Mouse (Mus musculus) kidney, adult 2 months (tissue): ENCODE results near the gene Hsd17b11. TPM values are rescaled to one million over a fixed set of nuclear protein-coding genes. Genes with fewer than 3 reads are reported as not detected.

Experiments
- DNase-seq: peaks from one replicate; pipeline ENCODE4 v3.0.0; 2021
- H3K27ac ChIP-seq: fragments of 200-500 bp; 2 replicates; pipeline ENCODE4 v1.5.1; 2012; ENCODE audit warnings: low read depth, low read length, control low read depth, inconsistent platforms; ENCODE audit not compliant: insufficient read depth
- H3K27me3 ChIP-seq: fragments of 200-500 bp; replicated peaks from 2 replicates; pipeline ENCODE4 v1.6.1; 2012; ENCODE audit warnings: mild to moderate bottlenecking, moderate library complexity, low read length, inconsistent platforms; ENCODE audit not compliant: control insufficient read depth, insufficient read depth
- H3K36me3 ChIP-seq: fragments of 200-500 bp; 2 replicates; pipeline ENCODE4 v1.6.1; 2012; ENCODE audit warnings: mild to moderate bottlenecking, moderate library complexity, low read length, inconsistent platforms; ENCODE audit not compliant: control insufficient read depth, insufficient read depth
- H3K4me1 ChIP-seq: fragments of 200-500 bp; 2 replicates; pipeline ENCODE4 v1.6.1; 2011; ENCODE audit warnings: low read length; ENCODE audit not compliant: control insufficient read depth, insufficient read depth
- H3K4me3 ChIP-seq: fragments of 200-500 bp; 2 replicates; pipeline ENCODE4 v1.5.1; 2011; ENCODE audit warnings: mild to moderate bottlenecking, low read depth, low read length, control low read depth; ENCODE audit not compliant: insufficient read depth
- CTCF ChIP-seq: fragments of 200-500 bp; conservative IDR thresholded peaks from 2 replicates; pipeline ENCODE4 v1.5.1; 2011; ENCODE audit warnings: low read depth, mild to moderate bottlenecking, control low read depth, low read length, moderate library complexity, mixed read lengths; ENCODE audit not compliant: insufficient read depth, insufficient read length
- POLR2A ChIP-seq: fragments of 200-500 bp; IDR thresholded peaks from one replicate; pipeline ENCODE4 v1.6.1; 2011; ENCODE audit warnings: low read depth, low read length, control low read depth
- WGBS: fragments of 180-500 bp; shearing (Covaris S2); methylation state at CpG from one replicate; pipeline ENCODE4 v1.1.7; 2018; 5-methylcytosine and 5-hydroxymethylcytosine counted together
- polyA plus RNA-seq: library from polyadenylated mRNA; depleted of rRNA; stranded (reverse); fragments of >200 nt; gene quantifications from 2 replicates; pipeline ENCODE4 v1.2.3, GENCODE M21; 2012

Gene Hsd17b11
- polyA plus RNA-seq, 1 experiment: 64.4 TPM

DNA sequence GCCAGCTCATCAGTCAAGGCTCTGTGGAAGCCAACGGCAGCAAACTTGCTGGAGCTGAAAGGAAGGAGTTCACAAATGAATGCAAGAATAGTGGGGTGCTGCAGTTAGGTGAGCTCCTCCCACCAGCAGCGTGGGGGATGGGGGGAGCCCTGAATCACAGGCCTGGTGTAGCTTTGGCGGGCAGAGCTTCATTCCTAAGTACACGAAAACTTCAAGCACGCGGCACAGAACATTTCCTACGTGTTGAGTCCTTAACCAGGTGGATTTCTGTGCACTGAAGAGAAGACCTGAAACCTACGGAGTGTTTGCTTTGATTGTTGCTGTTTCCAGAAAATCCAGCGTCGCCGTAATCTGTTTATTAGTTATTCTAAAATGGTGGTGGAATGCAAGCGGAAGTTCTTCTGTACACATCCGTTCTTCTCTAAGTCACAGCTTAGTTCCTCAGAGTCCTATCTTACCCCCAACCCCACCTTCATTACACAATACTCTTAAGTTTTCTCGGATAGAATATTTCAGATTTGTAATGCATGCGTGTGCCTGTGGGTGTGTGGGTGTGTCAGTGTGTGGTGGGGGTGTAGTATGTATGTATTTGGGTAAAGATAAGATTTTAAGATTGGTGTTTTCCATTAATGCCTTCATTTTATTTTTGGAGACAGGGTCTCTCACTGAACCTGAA is 18.3 kb downstream of the Hsd17b11 start:
- H3K4me1 ChIP-seq: no peaks in the 10 kb centered on the region; the same call in 1 of the 2 replicates
- no peaks in the 10 kb centered on the region for H3K27me3 ChIP-seq
- TF ChIP-seq CTCF (no peak), POLR2A (no peak)
- WGBS: 60% methylated on average over 15 of the region's 15 CpGs
- H3K4me3 ChIP-seq: no peak overlapping the region
- DNase-seq: no peak
- peaks cover 19% of the 10 kb centered on the region for H3K36me3 ChIP-seq
- no peak overlapping the region for H3K27ac ChIP-seq

DNA sequence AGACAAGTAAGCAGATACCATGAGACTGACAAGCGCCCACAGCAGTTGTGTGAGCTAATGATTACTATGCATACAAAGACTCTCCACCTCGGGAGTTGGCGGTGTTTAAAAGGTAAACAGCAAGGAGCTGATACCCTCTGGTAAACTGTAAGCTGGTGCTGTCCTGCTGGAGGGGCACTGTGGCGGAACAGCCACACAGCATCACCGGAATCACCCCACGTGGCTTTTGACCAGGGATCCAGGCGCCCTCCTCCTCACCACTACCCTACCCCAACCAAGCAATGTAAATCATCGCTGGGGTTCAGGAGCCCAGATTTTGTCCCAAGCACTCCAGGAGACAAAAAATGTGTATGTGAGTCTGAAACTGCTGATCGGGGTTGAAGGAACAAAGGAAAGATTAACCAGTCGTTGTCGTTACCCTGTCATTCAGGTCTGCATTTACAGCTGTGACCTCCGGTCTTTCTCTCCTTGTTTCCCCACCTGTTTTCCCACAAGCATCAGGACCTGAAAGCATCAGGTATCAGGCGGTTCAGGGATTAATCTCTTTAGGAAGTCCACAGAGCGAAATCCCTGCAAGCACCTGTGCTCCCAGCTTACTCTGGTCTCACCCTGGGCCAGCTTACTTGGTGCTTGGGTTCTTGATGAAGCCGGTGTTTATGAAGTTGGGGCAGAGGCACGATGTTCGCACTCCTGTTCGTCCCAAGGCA is 19.0 kb downstream of the Hsd17b11 start:
- Histone ChIP-seq H3K27ac (no peak overlapping the region), H3K36me3 (peaks cover 16% of the 10 kb centered on the region), H3K4me3 (no peak overlapping the region), H3K4me1 (no peaks in the 10 kb centered on the region; the same call in 1 of the 2 replicates), H3K27me3 (no peaks in the 10 kb centered on the region)
- no peak for DNase-seq
- 49% methylated on average over 18 of the region's 18 CpGs for WGBS
- no peak for TF ChIP-seq CTCF
- TF ChIP-seq POLR2A: no peak

DNA sequence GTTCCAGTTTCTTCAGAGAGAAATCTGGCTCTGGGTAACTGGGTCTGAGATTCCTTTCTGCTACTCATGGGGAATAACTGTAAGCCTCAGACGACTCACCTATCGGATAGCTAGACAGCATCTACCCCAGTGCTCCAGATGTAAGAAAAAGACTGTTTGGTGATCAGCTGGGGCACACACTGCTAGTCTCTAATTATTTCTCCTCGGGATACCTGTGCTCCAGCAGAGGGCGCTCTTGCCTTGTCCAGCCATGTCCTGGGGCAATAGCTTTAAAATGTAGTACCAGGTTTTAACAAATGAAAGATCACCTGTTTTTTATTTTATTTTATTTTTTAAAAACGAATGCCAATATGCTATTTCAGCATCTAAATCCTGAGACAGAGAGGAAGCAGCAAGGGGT is 22.0 kb downstream of the Hsd17b11 start:
- Histone ChIP-seq H3K27me3 (no peaks in the 10 kb centered on the region), H3K4me3 (no peak overlapping the region), H3K27ac (no peak overlapping the region), H3K36me3 (peaks cover 13% of the 10 kb centered on the region), H3K4me1 (no peaks in the 10 kb centered on the region; the same call in 1 of the 2 replicates)
- 3% methylated on average over 5 of the region's 5 CpGs for WGBS
- peak; percentile 82 for DNase-seq
- TF ChIP-seq POLR2A: no peak
- TF ChIP-seq CTCF: peak; percentile 93

DNA sequence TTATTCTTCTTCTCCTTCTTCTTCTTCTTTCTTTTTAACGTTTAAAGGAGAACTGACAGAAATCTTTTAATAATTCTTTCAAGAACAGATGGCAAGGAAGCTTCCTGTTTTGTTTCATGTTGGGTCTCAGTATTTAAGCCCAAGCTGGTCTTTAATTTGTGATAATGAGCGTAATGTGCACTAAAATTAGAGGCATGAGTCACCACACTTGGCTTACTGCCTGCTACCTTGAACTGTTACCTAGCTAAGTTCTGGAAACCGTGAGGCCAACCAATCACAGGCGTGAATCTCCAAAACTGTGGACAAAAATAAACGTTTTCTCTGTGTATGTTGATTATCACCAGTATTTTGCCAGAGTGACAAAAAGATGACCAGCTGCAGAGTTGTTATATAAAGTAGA is 23.0 kb downstream of the Hsd17b11 start:
- H3K4me1 ChIP-seq: no peaks in the 10 kb centered on the region; the same call in 1 of the 2 replicates
- H3K4me3 ChIP-seq: no peak overlapping the region
- no peaks in the 10 kb centered on the region for H3K27me3 ChIP-seq
- TF ChIP-seq POLR2A (no peak), CTCF (no peak)
- DNase-seq: peak; percentile 27
- peaks cover 13% of the 10 kb centered on the region for H3K36me3 ChIP-seq
- WGBS: 41% methylated on average over 5 of the region's 5 CpGs
- no peak overlapping the region for H3K27ac ChIP-seq

DNA sequence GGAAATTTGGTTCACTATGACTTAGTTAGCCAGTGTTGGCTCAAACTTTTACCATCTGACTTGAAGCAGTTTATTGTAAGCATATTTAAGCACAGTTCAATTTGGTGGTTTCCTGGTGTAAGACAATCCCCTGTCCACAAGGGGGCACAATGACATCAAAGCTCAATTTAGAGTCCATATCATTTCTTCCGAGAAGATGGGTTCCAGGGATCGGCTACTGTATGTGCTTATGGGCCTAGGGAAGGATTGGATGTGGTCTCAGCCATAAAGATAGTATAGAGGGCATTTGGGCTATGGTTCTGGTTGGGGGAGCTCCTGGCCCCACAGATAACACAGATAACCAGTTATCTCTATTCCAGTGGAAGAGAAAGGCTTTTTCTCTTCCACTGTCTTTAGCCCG is 26.5 kb downstream of the Hsd17b11 start:
- no peaks in the 10 kb centered on the region for H3K27me3 ChIP-seq
- H3K4me3 ChIP-seq: no peak overlapping the region
- TF ChIP-seq POLR2A: no peak
- peak; percentile 34 for TF ChIP-seq CTCF
- no peak overlapping the region for H3K27ac ChIP-seq
- peaks cover 5% of the 10 kb centered on the region for H3K36me3 ChIP-seq
- no peaks in the 10 kb centered on the region; the same call in 1 of the 2 replicates for H3K4me1 ChIP-seq
- DNase-seq: no peak
- 45% methylated on average over 3 of the region's 3 CpGs for WGBS

DNA sequence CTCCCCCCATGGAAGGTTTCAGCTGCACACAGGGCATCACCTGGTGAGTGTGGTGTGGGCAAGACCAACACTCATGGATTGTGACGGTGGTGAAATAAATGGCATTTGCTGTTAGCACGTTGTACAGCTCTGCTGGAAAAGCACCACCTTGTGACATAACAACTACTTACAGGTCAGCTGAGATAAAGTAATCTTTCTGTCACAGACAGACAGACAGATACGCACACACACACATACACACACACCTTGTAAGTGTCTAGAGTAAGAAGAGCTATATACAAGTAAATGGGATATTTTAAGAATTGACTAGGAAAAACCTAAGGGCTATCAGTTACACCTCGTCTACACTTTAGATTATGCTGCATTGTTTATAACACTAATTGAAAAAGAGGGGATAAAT is 27.1 kb downstream of the Hsd17b11 start:
- DNase-seq: no peak
- Histone ChIP-seq H3K27me3 (no peaks in the 10 kb centered on the region), H3K4me1 (no peaks in the 10 kb centered on the region; the same call in 1 of the 2 replicates), H3K36me3 (peaks cover 5% of the 10 kb centered on the region), H3K4me3 (no peak overlapping the region), H3K27ac (no peak overlapping the region)
- 89% methylated on average over 4 of the region's 4 CpGs for WGBS
- TF ChIP-seq CTCF: no peak
- TF ChIP-seq POLR2A: no peak

DNA sequence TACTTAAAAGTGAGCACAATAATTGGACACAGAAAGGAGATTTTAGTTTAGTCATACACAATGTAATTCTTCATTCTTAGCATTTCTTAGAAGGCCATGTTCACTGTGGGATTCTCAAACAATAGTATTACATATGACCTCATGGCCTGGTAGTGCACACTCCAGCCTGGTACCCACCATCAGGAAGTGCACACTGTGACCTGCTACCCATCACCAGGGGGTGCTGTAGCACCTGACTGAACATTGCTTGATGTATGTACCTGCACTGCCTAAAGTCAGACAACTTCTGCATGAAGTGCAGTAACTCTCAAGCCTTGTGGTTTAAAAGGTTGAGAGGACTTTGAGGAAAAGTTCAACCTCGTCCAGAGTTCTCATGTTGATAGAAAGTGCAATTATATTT is 28.1 kb downstream of the Hsd17b11 start:
- Histone ChIP-seq H3K4me3 (no peak overlapping the region), H3K27ac (no peak overlapping the region), H3K4me1 (no peaks in the 10 kb centered on the region), H3K27me3 (no peaks in the 10 kb centered on the region), H3K36me3 (peaks cover 3% of the 10 kb centered on the region)
- DNase-seq: no peak
- 88% methylated on average over 1 of the region's 1 CpGs for WGBS
- peak; percentile 59 for TF ChIP-seq CTCF
- TF ChIP-seq POLR2A: no peak
